Comparison of ENCODE assay signal across 7 mouse cellular contexts in genomic region chr19:3282572-3283467, GRCm38 (mm10). TPM values are rescaled to one million over a fixed set of nuclear protein-coding genes. Genes with fewer than 3 reads are reported as not detected.
DNase-seq lines count a peak whose midpoint lies in the region; ATAC-seq lines count a peak whose summit lies in the region.

Gene Mrpl21 (plus strand): TSS chr19:3282901.
Gene Ighmbp2 (minus strand): TSS chr19:3283017.

- peaks cover 2% of the 10 kb centered on the region; the same call in 1 of the 2 replicates for H3K36me3 ChIP-seq in intestine, embryonic 16.5 days (ENCODE audit: control insufficient read depth, insufficient read depth, low read length)
- no peaks in the 10 kb centered on the region for H3K36me3 ChIP-seq in midbrain, embryonic 11.5 days (ENCODE audit: control insufficient read depth, insufficient read depth, low read length)

- peak within 1 kb of the TSS; percentile 87 for H3K9ac ChIP-seq in intestine, embryonic 16.5 days (ENCODE audit: low read depth, low read length)
- peak within 1 kb of the TSS; percentile 88 for H3K9ac ChIP-seq in midbrain, embryonic 11.5 days (ENCODE audit: low read length)

- peak; percentile 86 for DNase-seq in adrenal gland, adult 8-10 months
- DNase-seq in embryo, embryonic 9.5 days (ENCODE audit: extremely low spot score): peak; percentile 93
- peak; percentile 75 to 90 for DNase-seq in gastrocnemius, postnatal 4 days (ENCODE audit: low spot score in 2 of 2)
- peak; percentile 94 for DNase-seq in left cerebral cortex, postnatal 36 days (ENCODE audit: low spot score in 2 of 2)
- peak; percentile 99 for DNase-seq in midbrain, embryonic 11.5 days (ENCODE audit: low spot score, missing footprints)
- DNase-seq in skeletal muscle tissue, adult 2 months (ENCODE audit: low read depth, low spot score): peak; percentile 80

- ATAC-seq in intestine, embryonic 16.5 days: peak; percentile 97
- peak; percentile 93 for ATAC-seq in midbrain, embryonic 11.5 days (ENCODE audit: low FRiP score)

- H3K4me1 ChIP-seq in intestine, embryonic 16.5 days (ENCODE audit: control insufficient read depth, insufficient read depth, low read length): peaks cover 12% of the 10 kb centered on the region
- peaks cover 14% of the 10 kb centered on the region for H3K4me1 ChIP-seq in midbrain, embryonic 11.5 days (ENCODE audit: control insufficient read depth, insufficient read depth, low read length)

- intact Hi-C loops in left cerebral cortex, postnatal 36 days (cut with DNase I): no loop called here

- H3K9me3 ChIP-seq in intestine, embryonic 16.5 days (ENCODE audit: control insufficient read depth, low read length): no peaks in the 10 kb centered on the region
- H3K9me3 ChIP-seq in midbrain, embryonic 11.5 days (ENCODE audit: control insufficient read depth, low read length): no peaks in the 10 kb centered on the region

- H3K4me3 ChIP-seq in intestine, embryonic 16.5 days (ENCODE audit: low read length): peak within 1 kb of the TSS; percentile 79
- H3K4me3 ChIP-seq in midbrain, embryonic 11.5 days (ENCODE audit: low read depth, low read length): peak within 1 kb of the TSS; percentile 83

- under 1% methylated on average over 49 of the region's 49 CpGs for WGBS in intestine, embryonic 16.5 days
- WGBS in midbrain, embryonic 11.5 days: under 1% methylated on average over 49 of the region's 49 CpGs

- H3K27ac ChIP-seq in intestine, embryonic 16.5 days (ENCODE audit: low read length): peak within 1 kb of the TSS; percentile 70
- H3K27ac ChIP-seq in midbrain, embryonic 11.5 days (ENCODE audit: low read depth, low read length): peak within 1 kb of the TSS; percentile 45; the same call in 1 of the 2 replicates

- H3K4me2 ChIP-seq in intestine, embryonic 16.5 days (ENCODE audit: low read depth, low read length): peak within 1 kb of the TSS; percentile 71
- peak within 1 kb of the TSS; percentile 74 for H3K4me2 ChIP-seq in midbrain, embryonic 11.5 days

- no peaks in the 10 kb centered on the region for H3K27me3 ChIP-seq in intestine, embryonic 16.5 days (replicated peaks; ENCODE audit: control insufficient read depth, insufficient read depth, low read length)
- H3K27me3 ChIP-seq in midbrain, embryonic 11.5 days (ENCODE audit: control insufficient read depth, insufficient read depth, low read length): no peaks in the 10 kb centered on the region

RNA-seq across cellular contexts. Expression of gene Mrpl21, which starts in this region (rescaled TPM):
- total RNA-seq in adrenal gland, adult 8-10 months (2022): 10 to 100 TPM; 57.7 to 66.9 (median 65.7) TPM
- total RNA-seq in gastrocnemius, postnatal 4 days (2021): 10 to 100 TPM; 63.7 to 67.5 TPM
- 108 and 122 TPM in 2 replicates for polyA plus RNA-seq in intestine, embryonic 16.5 days (2015; fragmentation: Nextera tagmentation; extraction: Ambion mirVana)
- total RNA-seq in left cerebral cortex, postnatal 36 days (2021): 10 to 100 TPM; 49.8 to 55.3 TPM
- 125 and 131 TPM in 2 replicates for polyA plus RNA-seq in midbrain, embryonic 11.5 days (2014; fragmentation: Nextera tagmentation; extraction: Ambion mirVana)

RNA-seq across cellular contexts. Expression of gene Ighmbp2, which starts in this region (rescaled TPM):
- total RNA-seq in adrenal gland, adult 8-10 months (2022): 10 to 100 TPM in 1 of 4 experiments, 1 to 10 TPM in 3; 9.5 to 11.7 (median 9.6) TPM
- 1 to 10 TPM; 5.9 to 6.1 TPM for total RNA-seq in gastrocnemius, postnatal 4 days (2021)
- 7.2 and 7.9 TPM in 2 replicates for polyA plus RNA-seq in intestine, embryonic 16.5 days (2015; fragmentation: Nextera tagmentation; extraction: Ambion mirVana)
- 10 to 100 TPM; 10.7 TPM for total RNA-seq in left cerebral cortex, postnatal 36 days (2021)
- polyA plus RNA-seq in midbrain, embryonic 11.5 days (2014; fragmentation: Nextera tagmentation; extraction: Ambion mirVana): 5.1 and 6.8 TPM in 2 replicates

Comparison
In these comparisons a context has a peak if more than half of its experiments do, and no peak if none do; other contexts are left out.
1. Peak in every context shown above with its lines: DNase-seq, ATAC-seq, H3K4me3 ChIP-seq and H3K27ac ChIP-seq.